Mouse (Mus musculus) heart, adult 2 months (tissue): ENCODE measurements around the gene Runx1. TPM values are rescaled to one million over a fixed set of nuclear protein-coding genes. Genes with fewer than 3 reads are reported as not detected.

Experiments used
- DNase-seq, 2 experiments: peaks; one replicate each; pipeline ENCODE4 v3.0.0; 2021
- H3K27ac ChIP-seq: fragments of 200-600 bp; 2 replicates; pipeline ENCODE4 v1.8.1; 2022
- H3K27me3 ChIP-seq: fragments of 200-500 bp; 2 replicates; pipeline ENCODE4 v1.6.1; 2012; ENCODE audit warnings: mild to moderate bottlenecking, low read length, inconsistent platforms, mixed read lengths; ENCODE audit not compliant: control insufficient read depth, insufficient read depth
- H3K36me3 ChIP-seq: fragments of 200-500 bp; 2 replicates; pipeline ENCODE4 v1.6.1; 2012; ENCODE audit warnings: low read length, inconsistent platforms; ENCODE audit not compliant: control insufficient read depth, insufficient read depth
- H3K4me1 ChIP-seq: fragments of 200-500 bp; 2 replicates; pipeline ENCODE4 v1.6.1; 2011; ENCODE audit warnings: low read length; ENCODE audit not compliant: control insufficient read depth, insufficient read depth
- H3K4me3 ChIP-seq: fragments of 200-600 bp; 2 replicates; pipeline ENCODE4 v1.8.1; 2022
- H3K79me2 ChIP-seq: fragments of 200-500 bp; replicated peaks from 2 replicates; pipeline ENCODE4 v1.6.1; 2012; ENCODE audit warnings: mild to moderate bottlenecking, inconsistent platforms, low read length, moderate library complexity, mixed read lengths; ENCODE audit not compliant: control insufficient read depth, insufficient read depth
- H3K9ac ChIP-seq: fragments of 200-500 bp; 2 replicates; pipeline ENCODE4 v1.6.1; 2012; ENCODE audit warnings: low read depth, mild to moderate bottlenecking, control low read depth, inconsistent platforms, low read length, mixed read lengths
- CTCF ChIP-seq: fragments of 200-600 bp; IDR thresholded peaks from 2 replicates; pipeline ENCODE4 v1.8.1; 2022; ENCODE audit warnings: antibody characterized with exemption, mild to moderate bottlenecking, moderate library complexity
- EP300 ChIP-seq: fragments of 200-500 bp; IDR thresholded peaks from 2 replicates; pipeline ENCODE4 v1.6.1; 2011; ENCODE audit warnings: low read depth, low read length, control low read depth; ENCODE audit not compliant: insufficient read depth
- POLR2A ChIP-seq: fragments of 200-500 bp; IDR thresholded peaks from 2 replicates; pipeline ENCODE4 v1.6.1; 2011; ENCODE audit warnings: mild to moderate bottlenecking, low read depth, low read length, control low read depth; ENCODE audit not compliant: insufficient read depth
- WGBS: fragments of 180-500 bp; shearing (Covaris S2); methylation state at CpG from one replicate; pipeline ENCODE4 v1.1.7; 2018; 5-methylcytosine and 5-hydroxymethylcytosine counted together
- intact Hi-C: fragments of 180-260 bp; cut with DNase I; formaldehyde crosslinking; loops from one replicate; pipeline ENCODE4 v1.15.1; 2025
- polyA plus RNA-seq: library from polyadenylated mRNA; depleted of rRNA; stranded (reverse); fragments of >200 nt; gene quantifications from 2 replicates; pipeline ENCODE4 v1.2.3, GENCODE M21; 2012
- total RNA-seq, 2 experiments: library from RNA; stranded (reverse); gene quantifications; 2 replicates each; pipeline ENCODE4 v1.2.3; 2021

The Runx1 gene
- total and polyA plus RNA-seq, 3 experiments: 1.8 to 2.4 (median 2.1) TPM

- Histone ChIP-seq H3K4me1 (peaks cover 3% of the 10 kb centered on the region; the same call in 1 of the 2 replicates), H3K79me2 (no peaks in the 10 kb centered on the region), H3K36me3 (no peaks in the 10 kb centered on the region), H3K27me3 (no peaks in the 10 kb centered on the region), H3K4me3 (no peak overlapping the region), H3K27ac (no peak overlapping the region), H3K9ac (no peak overlapping the region)
- DNase-seq: no peak
- WGBS: 31% methylated on average over 7 of the region's 7 CpGs
- intact Hi-C loops: no loop called here
- TF ChIP-seq POLR2A: no peak
- no peak for TF ChIP-seq CTCF
- TF ChIP-seq EP300: no peak
These were observed 42.3 kb downstream of the Runx1 start for GRCm38 (mm10) chr16:92783651-92784131.

GRCm38 (mm10) chr16:92782408-92782807 lies 43.5 kb downstream of the Runx1 start:
- Histone ChIP-seq H3K4me3 (no peak overlapping the region), H3K27ac (no peak overlapping the region), H3K9ac (no peak overlapping the region), H3K79me2 (no peaks in the 10 kb centered on the region), H3K27me3 (no peaks in the 10 kb centered on the region), H3K4me1 (peaks cover 3% of the 10 kb centered on the region; the same call in 1 of the 2 replicates), H3K36me3 (no peaks in the 10 kb centered on the region)
- no peak for DNase-seq
- no peak for TF ChIP-seq POLR2A
- TF ChIP-seq EP300: no peak
- no peak for TF ChIP-seq CTCF
- WGBS: 81% methylated on average over 6 of the region's 6 CpGs
- intact Hi-C loops: no loop called here

DNA sequence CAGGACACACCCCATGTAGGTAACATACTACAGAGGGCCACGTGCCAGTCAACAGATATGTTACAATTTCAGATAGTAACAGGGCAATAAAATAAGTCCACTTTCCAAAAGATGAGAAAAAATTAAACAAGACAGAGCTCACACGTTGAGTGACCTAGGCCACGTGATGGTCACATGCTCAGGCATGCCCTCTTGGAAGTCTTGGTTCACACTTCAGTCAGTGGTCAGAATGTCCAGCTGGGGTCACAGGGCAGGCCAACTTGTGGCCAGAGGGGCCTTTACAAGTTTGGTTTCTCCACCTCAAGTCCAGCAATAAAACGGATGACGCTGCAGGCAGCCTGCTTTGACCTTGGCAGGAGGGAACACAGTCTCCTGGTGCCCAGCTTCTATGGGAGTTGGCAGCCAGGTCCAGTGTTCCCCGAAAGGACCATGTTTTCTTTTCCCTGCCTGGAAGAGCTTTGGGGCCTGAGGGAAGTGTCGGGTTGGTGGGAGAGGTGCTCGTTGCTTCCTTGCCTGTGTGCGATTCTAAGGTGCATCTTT lies 46.0 kb downstream of the Runx1 start:
- Histone ChIP-seq H3K4me3 (no peak overlapping the region), H3K4me1 (peaks cover 3% of the 10 kb centered on the region; the same call in 1 of the 2 replicates), H3K36me3 (no peaks in the 10 kb centered on the region), H3K27ac (no peak overlapping the region), H3K27me3 (no peaks in the 10 kb centered on the region), H3K79me2 (no peaks in the 10 kb centered on the region), H3K9ac (no peak overlapping the region)
- WGBS: 85% methylated on average over 9 of the region's 9 CpGs
- DNase-seq: no peak
- TF ChIP-seq CTCF: no peak
- no peak for TF ChIP-seq EP300
- no peak for TF ChIP-seq POLR2A
- intact Hi-C loops: no loop called here

- H3K27ac ChIP-seq: no peak overlapping the region
- H3K4me3 ChIP-seq: no peak overlapping the region
- H3K27me3 ChIP-seq: no peaks in the 10 kb centered on the region
- 87% methylated on average over 2 of the region's 2 CpGs for WGBS
- H3K4me1 ChIP-seq: peaks cover 3% of the 10 kb centered on the region; the same call in 1 of the 2 replicates
- intact Hi-C loops: no loop called here
- DNase-seq: no peak
- H3K36me3 ChIP-seq: no peaks in the 10 kb centered on the region
- no peaks in the 10 kb centered on the region for H3K79me2 ChIP-seq
- H3K9ac ChIP-seq: no peak overlapping the region
- TF ChIP-seq POLR2A (no peak), EP300 (no peak), CTCF (no peak)
These were observed 46.8 kb downstream of the Runx1 start for GRCm38 (mm10) chr16:92779175-92779574.

DNA sequence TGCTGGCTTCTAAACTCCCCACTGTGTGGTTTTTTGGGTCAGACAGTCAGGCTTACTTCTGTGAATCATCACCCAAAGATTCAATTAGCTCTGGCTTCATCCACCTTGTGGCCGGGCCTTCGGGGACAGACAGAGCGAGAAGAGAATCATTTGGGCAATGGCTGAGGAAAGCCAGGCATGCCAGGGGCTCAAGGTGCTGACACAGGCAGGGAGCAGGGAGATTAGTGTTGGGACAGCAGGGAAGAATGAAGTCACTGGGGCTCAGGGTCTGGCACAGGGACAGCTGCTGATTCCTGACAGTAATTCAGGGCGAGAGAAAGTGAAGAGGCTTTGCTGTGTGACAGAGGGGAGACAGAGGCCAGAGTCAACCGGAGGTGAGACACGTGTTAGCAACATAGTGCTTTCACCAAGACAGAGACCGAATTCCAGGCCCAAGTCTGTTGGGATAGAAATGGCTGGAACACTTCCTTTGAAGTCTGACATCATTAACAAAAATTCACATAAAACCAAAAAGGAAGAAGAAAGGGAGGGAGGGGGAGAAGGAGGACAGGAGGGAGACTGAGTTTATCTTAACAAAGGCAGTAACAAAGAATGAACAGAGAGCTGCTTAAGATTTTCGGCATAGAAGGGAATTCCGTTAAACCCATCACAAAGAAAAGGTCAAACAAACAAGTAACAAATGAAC lies 47.7 kb downstream of the Runx1 start:
- H3K27ac ChIP-seq: no peak overlapping the region
- intact Hi-C loops: no loop called here
- TF ChIP-seq CTCF: no peak
- WGBS: 42% methylated on average over 9 of the region's 9 CpGs
- no peaks in the 10 kb centered on the region for H3K36me3 ChIP-seq
- H3K4me1 ChIP-seq: peaks cover 2% of the 10 kb centered on the region; the same call in 1 of the 2 replicates
- no peak overlapping the region for H3K4me3 ChIP-seq
- no peaks in the 10 kb centered on the region for H3K79me2 ChIP-seq
- H3K9ac ChIP-seq: no peak overlapping the region
- no peak for DNase-seq
- no peaks in the 10 kb centered on the region for H3K27me3 ChIP-seq

DNA sequence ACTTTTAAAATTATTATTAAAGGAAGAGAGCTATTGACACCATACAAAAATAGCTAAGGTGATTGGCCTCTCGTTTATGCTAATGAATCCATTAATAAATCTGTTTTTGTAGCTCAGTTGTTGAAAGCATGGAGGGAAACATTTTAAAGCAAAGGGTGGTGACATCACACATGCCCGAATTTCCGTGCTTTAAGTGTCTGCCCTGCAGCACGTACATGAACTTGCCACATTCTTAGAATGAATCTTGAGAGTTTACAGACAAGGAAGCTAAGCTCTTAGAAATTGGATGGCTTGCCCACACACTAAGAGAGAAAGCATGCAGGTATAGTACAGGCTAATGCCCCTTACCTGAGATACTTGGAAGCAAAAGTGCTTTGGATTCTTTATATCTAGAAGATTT lies 58.1 kb downstream of the Runx1 start:
- Histone ChIP-seq H3K27me3 (no peaks in the 10 kb centered on the region), H3K4me1 (no peaks in the 10 kb centered on the region), H3K4me3 (no peak overlapping the region), H3K27ac (no peak overlapping the region), H3K36me3 (no peaks in the 10 kb centered on the region), H3K9ac (no peak overlapping the region), H3K79me2 (no peaks in the 10 kb centered on the region)
- no peak for TF ChIP-seq POLR2A
- TF ChIP-seq CTCF: no peak
- TF ChIP-seq EP300: no peak
- no peak for DNase-seq
- 87% methylated on average over 4 of the region's 4 CpGs for WGBS
- intact Hi-C loops: no loop called here
